Mouse (Mus musculus): ENCODE measurements at regions not wholly inside any gene's neighbourhood (a gene's known extent, or its start where the extent isn't known, plus 50 kb on each side); places are given as distances from the start of the nearest gene placed in this dataset.

- no peak overlapping the region for H3K27ac ChIP-seq
- H3K4me3 ChIP-seq (replicated peaks; ENCODE audit: low read length) = no peak overlapping the region
- 60% methylated on average over 4 of the region's 4 CpGs for WGBS
- DNase-seq (ENCODE audit: low spot score) (no peak), ATAC-seq (ENCODE audit: low FRiP score) (no peak)
- H3K4me2 ChIP-seq (replicated peaks) = no peak overlapping the region
- no peaks in the 10 kb centered on the region for H3K4me1 ChIP-seq (replicated peaks; ENCODE audit: control insufficient read depth, insufficient read depth, low read length)
- no peaks in the 10 kb centered on the region for H3K9me3 ChIP-seq (ENCODE audit: control insufficient read depth, low read length)
- no peaks in the 10 kb centered on the region for H3K36me3 ChIP-seq (replicated peaks; ENCODE audit: control insufficient read depth, insufficient read depth)
- no peaks in the 10 kb centered on the region for H3K27me3 ChIP-seq (ENCODE audit: control insufficient read depth, insufficient read depth, low read length)
- H3K9ac ChIP-seq = no peak overlapping the region
Measured at GRCm38 (mm10) chr13:83820291-83820690, 316.5 kb downstream of the Mef2c start.

GRCm38 (mm10) chr13:83820721-83821120, 316.9 kb downstream of the Mef2c start:
- H3K9ac ChIP-seq = no peak overlapping the region
- no peaks in the 10 kb centered on the region for H3K36me3 ChIP-seq (replicated peaks; ENCODE audit: control insufficient read depth, insufficient read depth)
- H3K27me3 ChIP-seq (ENCODE audit: control insufficient read depth, insufficient read depth, low read length) = no peaks in the 10 kb centered on the region
- peak; percentile 59; the same call in 1 of the 2 replicates for ATAC-seq (ENCODE audit: low FRiP score)
- no peak overlapping the region for H3K4me3 ChIP-seq (replicated peaks; ENCODE audit: low read length)
- no peak for DNase-seq (ENCODE audit: low spot score)
- no peaks in the 10 kb centered on the region for H3K9me3 ChIP-seq (ENCODE audit: control insufficient read depth, low read length)
- WGBS = 62% methylated on average over 3 of the region's 3 CpGs
- H3K27ac ChIP-seq = no peak overlapping the region
- H3K4me2 ChIP-seq (replicated peaks) = no peak overlapping the region
- no peaks in the 10 kb centered on the region for H3K4me1 ChIP-seq (replicated peaks; ENCODE audit: control insufficient read depth, insufficient read depth, low read length)

- H3K36me3 ChIP-seq (replicated peaks; ENCODE audit: control insufficient read depth, insufficient read depth) = no peaks in the 10 kb centered on the region
- H3K9me3 ChIP-seq (ENCODE audit: control insufficient read depth, low read length) = no peaks in the 10 kb centered on the region
- no peak overlapping the region for H3K9ac ChIP-seq
- no peak overlapping the region for H3K27ac ChIP-seq
- H3K27me3 ChIP-seq (ENCODE audit: control insufficient read depth, insufficient read depth, low read length) = no peaks in the 10 kb centered on the region
- DNase-seq (ENCODE audit: low spot score) (no peak), ATAC-seq (ENCODE audit: low FRiP score) (no peak)
- H3K4me1 ChIP-seq (replicated peaks; ENCODE audit: control insufficient read depth, insufficient read depth, low read length) = no peaks in the 10 kb centered on the region
- WGBS = 94% methylated on average over 4 of the region's 4 CpGs
- no peak overlapping the region for H3K4me3 ChIP-seq (replicated peaks; ENCODE audit: low read length)
- H3K4me2 ChIP-seq (replicated peaks) = no peak overlapping the region
Measured at GRCm38 (mm10) chr13:83824926-83825325, 321.1 kb downstream of the Mef2c start.

- Histone ChIP-seq H3K27ac (0 out of 2 replicates have a peak overlapping the region, but pooled peaks have one; percentile 14), H3K27me3 (ENCODE audit: control insufficient read depth, insufficient read depth, low read length) (no peaks in the 10 kb centered on the region), H3K9me3 (ENCODE audit: control insufficient read depth, low read length) (no peaks in the 10 kb centered on the region), H3K9ac (no peak overlapping the region), H3K4me1 (replicated peaks; ENCODE audit: control insufficient read depth, insufficient read depth, low read length) (no peaks in the 10 kb centered on the region), H3K36me3 (replicated peaks; ENCODE audit: control insufficient read depth, insufficient read depth) (no peaks in the 10 kb centered on the region), H3K4me3 (replicated peaks; ENCODE audit: low read length) (no peak overlapping the region), H3K4me2 (replicated peaks) (no peak overlapping the region)
- 37% methylated on average over 4 of the region's 4 CpGs for WGBS
- DNase-seq (ENCODE audit: low spot score) (no peak), ATAC-seq (ENCODE audit: low FRiP score) (no peak)
Measured at GRCm38 (mm10) chr13:83826841-83827463, 323.1 kb downstream of the Mef2c start.

GRCm38 (mm10) chr13:83865932-83866685, 356.0 kb upstream of the Tmem161b start:
- H3K36me3 ChIP-seq (replicated peaks; ENCODE audit: control insufficient read depth, insufficient read depth) = no peaks in the 10 kb centered on the region
- 0 out of 2 replicates have a peak, but pooled peaks cover 6% of the 10 kb centered on the region for H3K4me1 ChIP-seq (replicated peaks; ENCODE audit: control insufficient read depth, insufficient read depth, low read length)
- 35% methylated on average over 6 of the region's 6 CpGs for WGBS
- H3K9ac ChIP-seq = no peak overlapping the region; the same call in 1 of the 2 replicates
- ATAC-seq (ENCODE audit: low FRiP score) (peak; percentile 39; the same call in 1 of the 2 replicates), DNase-seq (ENCODE audit: low spot score) (peak; percentile 62)
- no peak overlapping the region for H3K4me3 ChIP-seq (replicated peaks; ENCODE audit: low read length)
- no peaks in the 10 kb centered on the region for H3K9me3 ChIP-seq (ENCODE audit: control insufficient read depth, low read length)
- H3K27me3 ChIP-seq (ENCODE audit: control insufficient read depth, insufficient read depth, low read length) = no peaks in the 10 kb centered on the region
- H3K4me2 ChIP-seq (replicated peaks) = peak overlapping the region; percentile 10
- H3K27ac ChIP-seq = peak overlapping the region; percentile 87

- no peaks in the 10 kb centered on the region for H3K27me3 ChIP-seq (ENCODE audit: control insufficient read depth, insufficient read depth, low read length)
- H3K36me3 ChIP-seq (replicated peaks; ENCODE audit: control insufficient read depth, insufficient read depth) = no peaks in the 10 kb centered on the region
- peaks cover 6% of the 10 kb centered on the region; the same call in 1 of the 2 replicates for H3K4me1 ChIP-seq (replicated peaks; ENCODE audit: control insufficient read depth, insufficient read depth, low read length)
- H3K9ac ChIP-seq = no peak overlapping the region
- no peak for ATAC-seq (ENCODE audit: low FRiP score)
- peak overlapping the region; percentile 88 for H3K27ac ChIP-seq
- no peak for DNase-seq (ENCODE audit: low spot score)
- H3K9me3 ChIP-seq (ENCODE audit: control insufficient read depth, low read length) = no peaks in the 10 kb centered on the region
- no peak overlapping the region for H3K4me2 ChIP-seq (replicated peaks)
- no peak overlapping the region for H3K4me3 ChIP-seq (replicated peaks; ENCODE audit: low read length)
- WGBS = 48% methylated on average over 1 of the region's 1 CpGs
Measured at GRCm38 (mm10) chr13:83867211-83867610, 354.9 kb upstream of the Tmem161b start.

- DNase-seq (ENCODE audit: low spot score) (no peak), ATAC-seq (ENCODE audit: low FRiP score) (peak; percentile 72)
- Histone ChIP-seq H3K4me2 (replicated peaks) (0 out of 2 replicates have a peak overlapping the region, but pooled peaks have one; percentile 15), H3K36me3 (replicated peaks; ENCODE audit: control insufficient read depth, insufficient read depth) (no peaks in the 10 kb centered on the region), H3K4me3 (replicated peaks; ENCODE audit: low read length) (no peak overlapping the region), H3K27ac (peak overlapping the region; percentile 93), H3K27me3 (ENCODE audit: control insufficient read depth, insufficient read depth, low read length) (no peaks in the 10 kb centered on the region), H3K9me3 (ENCODE audit: control insufficient read depth, low read length) (no peaks in the 10 kb centered on the region), H3K9ac (no peak overlapping the region; the same call in 1 of the 2 replicates), H3K4me1 (replicated peaks; ENCODE audit: control insufficient read depth, insufficient read depth, low read length) (peaks cover 9% of the 10 kb centered on the region; the same call in 1 of the 2 replicates)
- 23% methylated on average over 4 of the region's 4 CpGs for WGBS
Measured at GRCm38 (mm10) chr13:83867831-83868473, 354.1 kb upstream of the Tmem161b start.

GRCm38 (mm10) chr13:83868922-83869321, 353.2 kb upstream of the Tmem161b start:
- WGBS = 9% methylated on average over 4 of the region's 4 CpGs
- H3K9ac ChIP-seq = 0 out of 2 replicates have a peak overlapping the region, but pooled peaks have one; percentile 16
- no peaks in the 10 kb centered on the region for H3K9me3 ChIP-seq (ENCODE audit: control insufficient read depth, low read length)
- H3K4me2 ChIP-seq (replicated peaks) = 0 out of 2 replicates have a peak overlapping the region, but pooled peaks have one; percentile 0
- H3K4me1 ChIP-seq (replicated peaks; ENCODE audit: control insufficient read depth, insufficient read depth, low read length) = peaks cover 17% of the 10 kb centered on the region; the same call in 1 of the 2 replicates
- H3K27me3 ChIP-seq (ENCODE audit: control insufficient read depth, insufficient read depth, low read length) = no peaks in the 10 kb centered on the region
- H3K36me3 ChIP-seq (replicated peaks; ENCODE audit: control insufficient read depth, insufficient read depth) = no peaks in the 10 kb centered on the region
- peak overlapping the region; percentile 93 for H3K27ac ChIP-seq
- peak; percentile 90 for ATAC-seq (ENCODE audit: low FRiP score)
- no peak overlapping the region for H3K4me3 ChIP-seq (replicated peaks; ENCODE audit: low read length)
- DNase-seq (ENCODE audit: low spot score) = peak; percentile 79

Measured in hindbrain, embryonic 14.5 days (tissue).